Mouse (Mus musculus) kidney, postnatal 0 days (tissue): ENCODE data around the gene Rem1. TPM values are rescaled to one million over a fixed set of nuclear protein-coding genes. Genes with fewer than 3 reads are reported as not detected.

ENCODE experiments used
- ATAC-seq: fragments of 200-750 bp; cut with Nextera tagmentation; replicated peaks from 2 replicates; pipeline ENCODE4 v1.8.0; 2017; ENCODE audit warnings: low read depth, moderate number of reproducible peaks, moderate TSS enrichment, moderate library complexity; ENCODE audit not compliant: low FRiP score
- DNase-seq: peaks from one replicate; pipeline ENCODE4 v3.0.0-alpha.2; 2016; ENCODE audit warnings: low spot score
- H3K27ac ChIP-seq: fragments of 300-500 bp; sonication (generic); 2 replicates; pipeline ENCODE4 v1.5.1; 2014; ENCODE audit warnings: mild to moderate bottlenecking
- H3K27me3 ChIP-seq: fragments of 300-500 bp; sonication (generic); 2 replicates; pipeline ENCODE4 v1.6.1; 2014; ENCODE audit warnings: low read length, mixed read lengths; ENCODE audit not compliant: insufficient read depth
- H3K36me3 ChIP-seq: fragments of 300-500 bp; sonication (generic); 2 replicates; pipeline ENCODE4 v1.6.1; 2014; ENCODE audit warnings: low read length, mixed read lengths; ENCODE audit not compliant: insufficient read depth
- H3K4me1 ChIP-seq: fragments of 300-500 bp; sonication (generic); replicated peaks from 2 replicates; pipeline ENCODE4 v1.6.1; 2014; ENCODE audit warnings: antibody characterized with exemption, low read length, mixed read lengths; ENCODE audit not compliant: insufficient read depth
- H3K4me2 ChIP-seq: fragments of 300-500 bp; sonication (generic); 2 replicates; pipeline ENCODE4 v1.6.1; 2014; ENCODE audit warnings: mild to moderate bottlenecking, low read length, moderate library complexity, mixed read lengths
- H3K4me3 ChIP-seq: fragments of 300-500 bp; sonication (generic); replicated peaks from 2 replicates; pipeline ENCODE4 v1.5.1; 2014; ENCODE audit warnings: low read depth, low read length
- H3K9ac ChIP-seq: fragments of 300-500 bp; sonication (generic); 2 replicates; pipeline ENCODE4 v1.6.1; 2014; ENCODE audit warnings: low read depth, low read length
- H3K9me3 ChIP-seq: fragments of 300-500 bp; sonication (generic); replicated peaks from 2 replicates; pipeline ENCODE4 v1.6.1; 2016; ENCODE audit warnings: low read length, inconsistent platforms, mixed read lengths
- CTCF ChIP-seq: IDR thresholded peaks from 2 replicates; pipeline ENCODE4 v1.5.1; 2016; ENCODE audit warnings: antibody characterized with exemption, low read depth, mild to moderate bottlenecking, moderate library complexity
- WGBS: fragments of 180-500 bp; shearing (Covaris S2); extraction: QIAGEN DNeasy Blood & Tissue Kit; methylation state at CpG from one replicate; pipeline ENCODE4 v1.1.7; 2014; 5-methylcytosine and 5-hydroxymethylcytosine counted together
- polyA plus RNA-seq: library from polyadenylated mRNA; unstranded; fragments of >200 nt; fragmentation: Nextera tagmentation; extraction: Ambion mirVana; gene quantifications from 2 replicates; pipeline ENCODE4 v1.2.1, GENCODE M21; 2015

The Rem1 gene
- polyA plus RNA-seq, 1 experiment from 2014 or later, result 48.3 TPM

DNA sequence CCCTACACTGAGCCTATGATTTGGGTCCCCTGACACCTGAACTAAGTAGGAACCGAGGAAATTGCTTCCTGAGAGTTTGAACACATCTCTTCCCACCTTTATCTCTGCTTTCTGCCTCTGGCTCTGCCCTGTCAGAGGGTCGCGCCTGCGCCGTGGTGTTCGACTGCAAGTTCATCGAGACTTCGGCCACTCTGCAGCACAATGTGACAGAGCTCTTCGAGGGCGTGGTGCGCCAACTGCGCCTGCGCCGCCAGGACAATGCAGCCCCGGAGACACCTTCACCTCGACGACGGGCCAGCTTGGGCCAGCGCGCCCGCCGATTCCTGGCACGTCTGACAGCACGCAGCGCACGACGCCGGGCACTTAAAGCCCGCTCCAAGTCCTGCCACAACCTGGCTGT lies 7.6 kb downstream of the Rem1 start:
- no peak for ATAC-seq
- H3K27ac ChIP-seq, result peak overlapping the region; percentile 39; the same call in 1 of the 2 replicates
- no peak overlapping the region for H3K9ac ChIP-seq
- H3K27me3 ChIP-seq, result no peaks in the 10 kb centered on the region
- no peaks in the 10 kb centered on the region for H3K9me3 ChIP-seq
- no peak overlapping the region for H3K4me3 ChIP-seq
- peaks cover 12% of the 10 kb centered on the region; the same call in 1 of the 2 replicates for H3K36me3 ChIP-seq
- H3K4me1 ChIP-seq, result peaks cover 32% of the 10 kb centered on the region
- WGBS, result 81% methylated on average over 29 of the region's 29 CpGs
- TF ChIP-seq CTCF, result no peak
- no peak for DNase-seq
- no peak overlapping the region for H3K4me2 ChIP-seq

DNA sequence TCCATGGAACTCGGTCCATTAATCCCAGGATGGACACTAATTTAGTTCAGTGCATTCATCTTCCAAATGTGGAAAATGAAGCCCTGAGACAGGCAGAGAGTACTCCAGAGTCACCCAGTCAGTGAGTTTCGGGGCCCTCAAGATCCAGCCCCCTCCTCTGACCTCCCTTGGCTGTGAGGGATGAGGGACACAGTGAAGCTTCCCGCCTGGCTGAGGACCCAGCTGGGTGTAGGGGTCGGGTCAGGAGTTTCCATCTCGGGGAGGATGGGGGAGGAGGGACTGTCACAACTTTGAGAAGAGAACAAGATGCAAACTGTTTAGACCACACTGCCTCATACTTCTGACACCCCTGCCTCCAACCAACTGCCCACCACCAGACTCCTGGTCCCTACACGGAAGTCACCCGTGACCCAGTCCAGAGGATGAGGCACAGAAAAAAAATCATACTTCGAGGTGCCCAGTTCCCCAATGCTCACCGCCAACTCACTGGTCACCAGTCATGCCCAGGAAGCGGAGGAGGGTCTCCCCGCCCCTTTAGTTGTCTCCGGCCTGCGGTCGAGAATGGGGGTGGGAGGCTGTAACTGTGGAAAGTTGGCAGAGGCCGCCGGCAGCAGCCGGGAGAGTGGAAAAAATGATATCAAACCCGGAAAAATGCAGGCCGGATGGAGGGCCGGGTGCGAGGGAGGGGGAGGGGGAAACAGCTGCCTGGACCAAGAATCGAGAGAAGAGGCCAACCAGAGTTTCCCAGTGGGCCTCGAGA lies 9.7 kb downstream of the Rem1 start:
- 0 out of 2 replicates have a peak overlapping the region, but pooled peaks have one; percentile 18 for H3K9ac ChIP-seq
- H3K27ac ChIP-seq, result peak overlapping the region; percentile 94
- no peaks in the 10 kb centered on the region for H3K9me3 ChIP-seq
- ATAC-seq (peak; percentile 71), DNase-seq (peak; percentile 94)
- WGBS, result 15% methylated on average over 23 of the region's 23 CpGs
- no peaks in the 10 kb centered on the region for H3K27me3 ChIP-seq
- H3K4me2 ChIP-seq, result peak overlapping the region; percentile 9; the same call in 1 of the 2 replicates
- H3K4me3 ChIP-seq, result no peak overlapping the region
- peaks cover 7% of the 10 kb centered on the region; the same call in 1 of the 2 replicates for H3K36me3 ChIP-seq
- TF ChIP-seq CTCF, result no peak
- H3K4me1 ChIP-seq, result peaks cover 24% of the 10 kb centered on the region

DNA sequence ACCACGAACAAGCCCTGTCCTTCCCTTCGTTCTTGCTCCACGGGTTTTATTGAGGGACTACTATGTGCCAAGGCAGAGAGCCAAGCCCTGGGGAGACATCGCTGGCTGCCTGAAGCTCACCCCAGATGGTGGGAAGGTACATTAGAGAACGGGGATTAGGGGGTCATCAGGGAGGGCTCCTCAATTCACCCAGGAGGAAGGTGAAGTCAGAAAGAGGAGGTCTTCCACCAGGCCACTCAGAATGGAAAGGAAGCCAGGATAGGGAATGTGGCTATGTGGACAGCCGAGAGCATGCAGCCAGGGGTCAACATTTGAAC lies 10.2 kb downstream of the Rem1 start:
- peak overlapping the region; percentile 94 for H3K27ac ChIP-seq
- DNase-seq (no peak), ATAC-seq (no peak)
- no peak overlapping the region for H3K4me3 ChIP-seq
- WGBS, result 32% methylated on average over 6 of the region's 6 CpGs
- no peaks in the 10 kb centered on the region for H3K9me3 ChIP-seq
- no peaks in the 10 kb centered on the region for H3K27me3 ChIP-seq
- no peak overlapping the region; the same call in 1 of the 2 replicates for H3K4me2 ChIP-seq
- TF ChIP-seq CTCF, result no peak
- H3K36me3 ChIP-seq, result peaks cover 7% of the 10 kb centered on the region; the same call in 1 of the 2 replicates
- H3K4me1 ChIP-seq, result peaks cover 24% of the 10 kb centered on the region
- H3K9ac ChIP-seq, result 0 out of 2 replicates have a peak overlapping the region, but pooled peaks have one; percentile 18

- no peak for ATAC-seq
- no peak overlapping the region for H3K4me2 ChIP-seq
- WGBS, result 38% methylated on average over 4 of the region's 4 CpGs
- H3K9me3 ChIP-seq, result no peaks in the 10 kb centered on the region
- no peak for TF ChIP-seq CTCF
- H3K4me3 ChIP-seq, result no peak overlapping the region
- 0 out of 2 replicates have a peak overlapping the region, but pooled peaks have one; percentile 18 for H3K9ac ChIP-seq
- DNase-seq, result no peak
- H3K27me3 ChIP-seq, result no peaks in the 10 kb centered on the region
- H3K36me3 ChIP-seq, result peaks cover 7% of the 10 kb centered on the region; the same call in 1 of the 2 replicates
- H3K27ac ChIP-seq, result peak overlapping the region; percentile 94
- H3K4me1 ChIP-seq, result peaks cover 20% of the 10 kb centered on the region
Measured at GRCm38 (mm10) chr2:152637381-152637780, 10.6 kb downstream of the Rem1 start.

GRCm38 (mm10) chr2:152638865-152639264 lies 12.1 kb downstream of the Rem1 start:
- H3K27me3 ChIP-seq, result no peaks in the 10 kb centered on the region
- H3K9ac ChIP-seq, result no peak overlapping the region
- H3K36me3 ChIP-seq, result peaks cover 4% of the 10 kb centered on the region; the same call in 1 of the 2 replicates
- H3K9me3 ChIP-seq, result no peaks in the 10 kb centered on the region
- no peak for DNase-seq
- H3K4me3 ChIP-seq, result no peak overlapping the region
- ATAC-seq, result no peak
- peaks cover 12% of the 10 kb centered on the region; the same call in 1 of the 2 replicates for H3K4me1 ChIP-seq
- H3K27ac ChIP-seq, result peak overlapping the region; percentile 94
- H3K4me2 ChIP-seq, result no peak overlapping the region
- no peak for TF ChIP-seq CTCF
- 26% methylated on average over 6 of the region's 6 CpGs for WGBS

- H3K36me3 ChIP-seq, result no peaks in the 10 kb centered on the region
- H3K4me1 ChIP-seq, result peaks cover 12% of the 10 kb centered on the region; the same call in 1 of the 2 replicates
- 5% methylated on average over 11 of the region's 11 CpGs for WGBS
- no peaks in the 10 kb centered on the region for H3K9me3 ChIP-seq
- 0 out of 2 replicates have a peak overlapping the region, but pooled peaks have one; percentile 13 for H3K4me2 ChIP-seq
- H3K4me3 ChIP-seq, result no peak overlapping the region
- H3K27me3 ChIP-seq, result no peaks in the 10 kb centered on the region
- DNase-seq, result peak; percentile 91
- TF ChIP-seq CTCF, result no peak
- H3K9ac ChIP-seq, result no peak overlapping the region
- ATAC-seq, result peak; percentile 77
- peak overlapping the region; percentile 94 for H3K27ac ChIP-seq
Measured at GRCm38 (mm10) chr2:152639406-152640113, 12.8 kb downstream of the Rem1 start.
